9 mouse cellular contexts compared by ENCODE assay signal in genomic region chr2:16849916-16850315, GRCm38 (mm10).
DNase-seq lines count a peak whose midpoint lies in the region; ATAC-seq and TF ChIP-seq lines count a peak whose summit lies in the region.
"Had no signal": no experiment of that assay in that cellular context is flagged by ENCODE, and none has a peak within 500 bp of the region (broad histone marks: within the 10 kb centered on the region; RNA-seq: fewer than 3 reads in every experiment).

No protein-coding gene starts in this region.

- 51% methylated on average over 3 of the region's 3 CpGs for WGBS in hindbrain, embryonic 16.5 days
- 90% methylated on average over 3 of the region's 3 CpGs for WGBS in hindbrain, embryonic 13.5 days
- 51% methylated on average over 3 of the region's 3 CpGs for WGBS in lung, adult 2 months

- no peaks in the 10 kb centered on the region for H3K9me3 ChIP-seq in hindbrain, embryonic 16.5 days (ENCODE audit: control insufficient read depth, low read length)
- no peaks in the 10 kb centered on the region for H3K9me3 ChIP-seq in hindbrain, embryonic 13.5 days
- H3K9me3 ChIP-seq: liver, embryonic 12.5 days had no signal

- TF ChIP-seq CTCF in brain, embryonic 14.5 days (IDR thresholded peaks at IDR 0.05; ENCODE audit: borderline replicate concordance, extremely low read depth, insufficient read depth, insufficient read length): no peak
- no peak for TF ChIP-seq CTCF in gastrocnemius, adult 2 months (IDR thresholded peaks at IDR 0.05)
- TF ChIP-seq CTCF in lung, adult 2 months (IDR thresholded peaks at IDR 0.05; ENCODE audit: insufficient read depth, low read length): no peak

- no peaks in the 10 kb centered on the region for H3K4me1 ChIP-seq in hindbrain, embryonic 16.5 days (ENCODE audit: control insufficient read depth, insufficient read depth, low read depth, low read length)
- H3K4me1 ChIP-seq in hindbrain, embryonic 13.5 days (replicated peaks): no peaks in the 10 kb centered on the region
- H3K4me1 ChIP-seq in lung, adult 2 months (ENCODE audit: control insufficient read depth, insufficient read depth, low read length): no peaks in the 10 kb centered on the region
- H3K4me1 ChIP-seq: liver, embryonic 12.5 days had no signal

- no peak overlapping the region for H3K27ac ChIP-seq in hindbrain, embryonic 16.5 days (ENCODE audit: low read depth, low read length)
- no peak overlapping the region for H3K27ac ChIP-seq in hindbrain, embryonic 13.5 days
- H3K27ac ChIP-seq in gastrocnemius, adult 2 months: no peak overlapping the region
- H3K27ac ChIP-seq: liver, embryonic 12.5 days had no signal

- no peak overlapping the region for H3K4me3 ChIP-seq in hindbrain, embryonic 16.5 days (ENCODE audit: low read length)
- no peak overlapping the region for H3K4me3 ChIP-seq in hindbrain, embryonic 13.5 days
- no peak overlapping the region for H3K4me3 ChIP-seq in gastrocnemius, adult 2 months
- H3K4me3 ChIP-seq in lung, adult 2 months (replicated peaks; ENCODE audit: extremely low read depth, low read depth, low read length): no peak overlapping the region
- H3K4me3 ChIP-seq: liver, embryonic 12.5 days had no signal

- DNase-seq in brain, embryonic 14.5 days (ENCODE audit: low read depth): peak; percentile 84
- DNase-seq in gastrocnemius, adult 2 months: peak; percentile 76
- peak; percentile 14 for DNase-seq in lung, adult 2 months
- no peak for DNase-seq in retina, embryonic 14.5 days (ENCODE audit: low spot score)

- peak; percentile 97 for ATAC-seq in hindbrain, embryonic 16.5 days
- ATAC-seq in hindbrain, embryonic 13.5 days (ENCODE audit: low FRiP score): no peak
- no peak for ATAC-seq in megakaryocyte, adult 5-6 weeks (ENCODE audit: poor library complexity, severe bottlenecking)
- ATAC-seq in activated CD4-positive, CD25-positive, alpha-beta regulatory T cell, adult 4 months: no peak
- ATAC-seq: liver, embryonic 12.5 days had no signal

- H3K4me2 ChIP-seq in hindbrain, embryonic 16.5 days (ENCODE audit: low read length): no peak overlapping the region
- no peak overlapping the region for H3K4me2 ChIP-seq in hindbrain, embryonic 13.5 days
- H3K4me2 ChIP-seq: liver, embryonic 12.5 days had no signal

- no peak for TF ChIP-seq POLR2A in brain, embryonic 14.5 days (IDR thresholded peaks at IDR 0.05; ENCODE audit: borderline replicate concordance, extremely low read depth, insufficient read depth, insufficient read length, poor library complexity, severe bottlenecking)
- no peak for TF ChIP-seq POLR2A in lung, adult 2 months (IDR thresholded peaks at IDR 0.05; ENCODE audit: borderline replicate concordance, extremely low read depth, low read depth, low read length)

- H3K27me3 ChIP-seq in hindbrain, embryonic 16.5 days (replicated peaks; ENCODE audit: control insufficient read depth, insufficient read depth, low read length): no peaks in the 10 kb centered on the region
- no peaks in the 10 kb centered on the region for H3K27me3 ChIP-seq in hindbrain, embryonic 13.5 days
- H3K27me3 ChIP-seq: liver, embryonic 12.5 days had no signal

- no peaks in the 10 kb centered on the region for H3K36me3 ChIP-seq in hindbrain, embryonic 16.5 days (ENCODE audit: control insufficient read depth, insufficient read depth, low read length)
- H3K36me3 ChIP-seq in hindbrain, embryonic 13.5 days: no peaks in the 10 kb centered on the region
- H3K36me3 ChIP-seq: liver, embryonic 12.5 days had no signal

- intact Hi-C loops in gastrocnemius, adult 2 months (cut with DNase I): no loop called here

- no peak overlapping the region for H3K9ac ChIP-seq in hindbrain, embryonic 16.5 days (ENCODE audit: low read depth, low read length)
- H3K9ac ChIP-seq in hindbrain, embryonic 13.5 days: no peak overlapping the region
- H3K9ac ChIP-seq: liver, embryonic 12.5 days had no signal
